Mouse (Mus musculus): ENCODE results near the gene Sdc3. TPM values are rescaled to one million over a fixed set of nuclear protein-coding genes. Genes with fewer than 3 reads are reported as not detected.
A peak's percentile ranks its signal among the peaks of the same experiment; 100 is the strongest.

Sdc3 gene
- polyA plus RNA-seq, 1 experiment from 2014 or later, result 20.5 TPM

DNA sequence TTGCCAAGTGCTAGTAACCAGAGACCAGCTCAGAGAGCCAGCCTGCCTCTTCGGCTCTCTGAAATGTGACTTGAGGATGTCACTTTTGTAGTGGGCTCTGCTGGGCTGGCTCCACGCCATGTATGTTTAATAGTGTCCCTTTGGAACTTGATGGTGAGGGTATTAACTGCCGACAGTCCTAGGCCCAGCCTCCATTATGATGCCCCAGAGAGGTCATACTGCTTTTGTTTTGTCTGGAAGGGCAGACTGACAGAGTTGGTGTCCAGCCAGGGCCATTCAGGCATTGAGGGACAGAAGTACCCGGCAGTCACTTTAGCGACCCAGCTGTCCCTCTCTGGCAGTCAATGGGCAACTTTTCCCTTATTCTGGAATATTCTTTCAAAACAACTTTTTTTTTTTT lies 17.4 kb downstream of the Sdc3 start:
- no peaks in the 10 kb centered on the region for H3K9me3 ChIP-seq
- no peak overlapping the region for H3K4me3 ChIP-seq
- H3K27me3 ChIP-seq, result no peaks in the 10 kb centered on the region
- H3K27ac ChIP-seq, result no peak overlapping the region
- no peak overlapping the region for H3K9ac ChIP-seq
- H3K36me3 ChIP-seq, result no peaks in the 10 kb centered on the region
- WGBS, result 47% methylated on average over 5 of the region's 5 CpGs
- ATAC-seq (ENCODE audit: borderline replicate concordance, extremely low read depth, low FRiP score, low TSS enrichment), result no peak
- no peak overlapping the region for H3K4me2 ChIP-seq
- peaks cover 11% of the 10 kb centered on the region for H3K4me1 ChIP-seq

DNA sequence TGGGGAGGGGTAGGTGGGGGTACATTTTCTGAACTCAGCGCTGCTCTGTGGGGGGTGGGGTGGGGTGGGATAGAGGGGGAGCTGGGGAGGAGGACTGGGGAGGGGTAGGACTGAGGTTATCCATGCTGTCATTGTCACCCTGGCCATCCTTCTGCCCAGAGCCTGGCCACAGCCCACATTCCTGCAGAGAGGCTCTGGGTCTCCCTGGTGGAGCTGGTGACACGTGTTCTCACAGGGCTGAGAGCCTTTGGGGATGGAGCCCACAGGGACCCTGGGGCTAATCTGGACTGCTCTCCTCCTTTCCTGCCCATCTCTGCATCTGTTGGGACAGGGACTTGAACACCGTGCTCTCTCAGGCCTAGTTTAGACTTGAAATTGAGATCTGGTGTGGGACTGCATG lies 18.5 kb downstream of the Sdc3 start:
- ATAC-seq (ENCODE audit: borderline replicate concordance, extremely low read depth, low FRiP score, low TSS enrichment), result no peak
- Histone ChIP-seq H3K27ac (no peak overlapping the region), H3K4me3 (no peak overlapping the region), H3K4me1 (0 out of 2 replicates have a peak, but pooled peaks cover 4% of the 10 kb centered on the region), H3K9ac (no peak overlapping the region), H3K4me2 (no peak overlapping the region), H3K9me3 (no peaks in the 10 kb centered on the region), H3K36me3 (no peaks in the 10 kb centered on the region), H3K27me3 (no peaks in the 10 kb centered on the region)
- WGBS, result 62% methylated on average over 3 of the region's 3 CpGs

DNA sequence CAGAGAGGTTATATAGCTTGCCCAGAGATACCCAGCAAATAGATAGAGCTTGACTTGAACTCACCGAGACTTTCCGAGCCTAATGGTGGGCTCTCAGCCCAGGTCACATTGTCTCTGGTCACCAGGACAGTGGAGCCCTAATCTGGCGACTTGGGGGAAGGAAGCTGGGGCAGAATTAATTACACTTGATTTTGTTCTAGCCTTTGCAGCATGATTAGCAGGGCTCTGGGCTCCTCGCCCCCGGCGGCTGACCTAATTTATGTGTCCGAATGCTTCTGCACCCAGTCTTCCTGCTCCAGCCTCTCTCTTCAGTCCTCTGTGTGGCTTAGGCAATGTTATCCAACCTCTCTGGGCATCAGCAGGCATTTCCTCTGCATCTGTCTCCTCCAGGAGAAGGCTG lies 19.0 kb downstream of the Sdc3 start:
- Histone ChIP-seq H3K9me3 (no peaks in the 10 kb centered on the region), H3K4me2 (no peak overlapping the region), H3K4me1 (0 out of 2 replicates have a peak, but pooled peaks cover 4% of the 10 kb centered on the region), H3K9ac (no peak overlapping the region), H3K36me3 (no peaks in the 10 kb centered on the region), H3K4me3 (no peak overlapping the region), H3K27ac (no peak overlapping the region), H3K27me3 (no peaks in the 10 kb centered on the region)
- 69% methylated on average over 7 of the region's 7 CpGs for WGBS
- ATAC-seq (ENCODE audit: borderline replicate concordance, extremely low read depth, low FRiP score, low TSS enrichment), result no peak

DNA sequence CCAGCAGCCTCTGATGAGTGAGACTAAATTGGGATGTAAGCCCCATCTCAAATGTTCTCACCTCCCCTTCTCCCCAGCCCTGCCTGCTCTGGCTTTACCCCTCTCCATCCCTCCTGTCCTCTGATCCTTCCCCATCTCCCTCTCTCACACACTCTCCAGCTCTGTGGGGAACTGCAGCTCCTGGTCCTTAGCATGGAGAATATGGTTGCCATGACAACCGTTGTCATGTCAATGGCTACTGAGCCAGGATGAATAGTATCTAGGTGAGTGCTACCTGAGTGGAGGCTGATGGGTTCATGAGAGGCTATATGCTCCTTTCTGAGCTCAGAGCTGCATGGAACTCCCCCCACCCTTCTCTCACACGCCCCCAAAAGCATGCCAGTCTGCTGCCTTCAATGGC lies 21.6 kb downstream of the Sdc3 start:
- H3K9ac ChIP-seq, result no peak overlapping the region
- H3K4me2 ChIP-seq, result no peak overlapping the region
- no peaks in the 10 kb centered on the region for H3K9me3 ChIP-seq
- 0 out of 2 replicates have a peak, but pooled peaks cover 4% of the 10 kb centered on the region for H3K4me1 ChIP-seq
- H3K27ac ChIP-seq, result no peak overlapping the region
- no peak for ATAC-seq (ENCODE audit: borderline replicate concordance, extremely low read depth, low FRiP score, low TSS enrichment)
- no peak overlapping the region for H3K4me3 ChIP-seq
- H3K36me3 ChIP-seq, result no peaks in the 10 kb centered on the region
- no peaks in the 10 kb centered on the region for H3K27me3 ChIP-seq
- 66% methylated on average over 2 of the region's 2 CpGs for WGBS

DNA sequence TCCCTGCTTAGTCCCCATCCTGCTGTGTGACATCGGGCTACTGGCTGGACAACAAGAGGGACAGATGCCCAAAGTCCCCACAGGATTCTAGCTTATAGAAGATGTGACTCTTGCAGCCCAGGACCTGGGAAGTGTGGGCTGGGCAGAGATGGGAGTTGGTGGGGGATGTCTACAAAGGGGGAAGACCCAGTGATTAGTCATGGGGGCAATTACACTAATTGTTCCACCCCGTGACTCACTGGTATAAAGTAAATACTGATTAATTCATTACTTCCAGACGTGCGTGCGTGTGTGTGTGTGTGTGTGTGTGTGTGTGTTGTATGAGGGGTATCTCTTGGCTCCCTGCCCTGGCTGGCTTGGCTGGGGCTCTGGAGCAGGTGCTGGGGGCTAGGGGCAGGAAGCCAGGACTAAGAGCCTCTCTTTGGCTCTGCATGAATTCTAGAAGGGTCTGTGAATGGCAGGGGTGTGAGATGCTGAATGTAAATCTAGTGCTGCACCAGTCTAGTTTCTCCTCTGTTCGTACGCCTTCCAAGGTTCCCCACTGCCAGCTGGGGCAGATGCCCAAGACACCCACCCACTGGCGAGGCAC lies 22.5 kb downstream of the Sdc3 start:
- H3K27me3 ChIP-seq, result no peaks in the 10 kb centered on the region
- H3K4me1 ChIP-seq, result 0 out of 2 replicates have a peak, but pooled peaks cover under 1% of the 10 kb centered on the region
- H3K9me3 ChIP-seq, result no peaks in the 10 kb centered on the region
- no peak overlapping the region for H3K4me3 ChIP-seq
- no peak overlapping the region for H3K27ac ChIP-seq
- H3K4me2 ChIP-seq, result no peak overlapping the region
- no peak for ATAC-seq (ENCODE audit: borderline replicate concordance, extremely low read depth, low FRiP score, low TSS enrichment)
- H3K36me3 ChIP-seq, result no peaks in the 10 kb centered on the region
- no peak overlapping the region for H3K9ac ChIP-seq
- 61% methylated on average over 8 of the region's 8 CpGs for WGBS

DNA sequence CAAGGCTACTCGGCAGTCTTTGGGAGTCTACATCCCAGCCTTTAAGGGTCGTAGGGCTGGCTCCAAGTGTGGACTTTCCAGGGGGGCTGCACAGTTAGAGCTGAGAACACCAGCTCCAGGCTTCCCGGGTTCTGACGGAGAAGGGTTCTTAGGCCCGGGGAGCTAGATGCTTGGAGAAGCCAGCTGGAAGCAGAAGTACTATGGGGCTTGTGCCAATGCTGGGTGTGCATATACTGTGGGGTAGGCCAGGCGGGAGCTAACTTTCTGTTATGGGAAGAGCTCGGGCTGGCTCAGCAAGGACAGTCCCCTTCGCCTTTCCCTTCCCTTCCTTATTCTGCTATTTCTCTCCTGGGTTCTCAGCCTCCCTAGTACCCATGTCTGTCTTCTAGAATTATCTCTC lies 23.5 kb downstream of the Sdc3 start:
- no peak overlapping the region for H3K27ac ChIP-seq
- H3K4me3 ChIP-seq, result no peak overlapping the region
- H3K4me1 ChIP-seq, result no peaks in the 10 kb centered on the region
- ATAC-seq (ENCODE audit: borderline replicate concordance, extremely low read depth, low FRiP score, low TSS enrichment), result no peak
- no peaks in the 10 kb centered on the region for H3K36me3 ChIP-seq
- H3K27me3 ChIP-seq, result no peaks in the 10 kb centered on the region
- no peak overlapping the region for H3K4me2 ChIP-seq
- H3K9me3 ChIP-seq, result no peaks in the 10 kb centered on the region
- no peak overlapping the region for H3K9ac ChIP-seq
- 70% methylated on average over 8 of the region's 8 CpGs for WGBS

DNA sequence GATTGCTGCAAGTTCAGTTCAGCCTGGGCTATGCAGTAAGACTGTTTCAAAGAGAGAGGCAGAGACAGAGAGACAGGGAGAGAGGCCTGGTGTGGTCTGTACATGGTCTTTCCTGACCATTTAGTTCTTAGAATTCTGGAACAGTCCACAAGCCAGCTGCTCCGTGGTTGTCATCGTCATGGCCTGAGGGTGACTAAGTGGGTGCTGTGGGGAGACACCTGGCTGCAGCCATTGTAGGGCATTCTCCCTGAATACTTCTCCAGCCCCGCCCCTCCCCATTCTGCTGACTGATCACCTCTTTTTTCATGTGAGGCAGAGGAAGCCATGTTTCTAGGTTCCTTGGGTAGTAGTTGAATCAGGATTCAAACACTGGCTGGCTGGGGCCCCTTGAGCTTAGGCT lies 27.5 kb downstream of the Sdc3 start:
- H3K9ac ChIP-seq, result no peak overlapping the region

DNA sequence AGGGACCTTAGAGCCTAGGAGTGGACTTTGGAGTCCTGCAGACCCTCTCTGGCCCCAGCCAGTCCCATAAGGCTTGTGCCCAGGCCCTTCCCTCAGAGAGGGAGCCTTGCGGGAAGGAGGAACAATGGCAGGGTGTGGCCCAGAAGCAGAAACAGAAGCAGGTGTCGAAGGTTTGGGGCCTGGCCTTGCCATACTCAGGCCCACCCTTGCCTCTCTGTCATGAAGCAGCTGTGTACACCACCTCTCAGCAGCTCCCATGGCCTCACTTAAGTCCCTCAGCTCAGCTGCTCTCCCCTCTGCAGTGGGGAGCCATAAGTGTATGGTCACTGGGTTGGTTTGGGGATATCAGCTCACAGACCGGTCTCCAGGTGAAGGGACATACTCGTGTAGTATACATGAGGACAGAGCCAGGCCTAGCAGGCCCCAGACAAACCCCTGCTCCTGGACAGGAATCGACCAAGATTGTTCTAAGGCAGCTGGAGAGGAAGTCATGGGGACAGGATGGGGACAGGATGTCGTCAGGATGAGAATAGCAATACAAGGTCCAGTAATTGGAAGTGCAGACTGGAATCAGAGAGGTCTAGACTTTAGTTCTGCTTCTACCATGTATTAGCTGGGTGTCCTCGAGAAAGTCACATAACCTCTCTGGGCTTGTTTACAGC lies 28.4 kb downstream of the Sdc3 start:
- no peaks in the 10 kb centered on the region for H3K27me3 ChIP-seq
- no peak overlapping the region for H3K4me3 ChIP-seq
- H3K9ac ChIP-seq, result no peak overlapping the region
- no peaks in the 10 kb centered on the region for H3K36me3 ChIP-seq
- peak overlapping the region; percentile 39 for H3K27ac ChIP-seq
- H3K4me1 ChIP-seq, result no peaks in the 10 kb centered on the region
- no peak overlapping the region for H3K4me2 ChIP-seq
- 71% methylated on average over 7 of the region's 7 CpGs for WGBS
- ATAC-seq (ENCODE audit: borderline replicate concordance, extremely low read depth, low FRiP score, low TSS enrichment), result no peak
- H3K9me3 ChIP-seq, result no peaks in the 10 kb centered on the region

More for the DNA sequence above, 27.5 kb downstream of the Sdc3 start:
- Histone ChIP-seq H3K27me3 (no peaks in the 10 kb centered on the region), H3K4me3 (no peak overlapping the region), H3K9me3 (no peaks in the 10 kb centered on the region), H3K4me2 (no peak overlapping the region), H3K27ac (no peak overlapping the region), H3K4me1 (no peaks in the 10 kb centered on the region), H3K36me3 (no peaks in the 10 kb centered on the region)
- WGBS, result 79% methylated on average over 3 of the region's 3 CpGs
- no peak for ATAC-seq (ENCODE audit: borderline replicate concordance, extremely low read depth, low FRiP score, low TSS enrichment)

DNA sequence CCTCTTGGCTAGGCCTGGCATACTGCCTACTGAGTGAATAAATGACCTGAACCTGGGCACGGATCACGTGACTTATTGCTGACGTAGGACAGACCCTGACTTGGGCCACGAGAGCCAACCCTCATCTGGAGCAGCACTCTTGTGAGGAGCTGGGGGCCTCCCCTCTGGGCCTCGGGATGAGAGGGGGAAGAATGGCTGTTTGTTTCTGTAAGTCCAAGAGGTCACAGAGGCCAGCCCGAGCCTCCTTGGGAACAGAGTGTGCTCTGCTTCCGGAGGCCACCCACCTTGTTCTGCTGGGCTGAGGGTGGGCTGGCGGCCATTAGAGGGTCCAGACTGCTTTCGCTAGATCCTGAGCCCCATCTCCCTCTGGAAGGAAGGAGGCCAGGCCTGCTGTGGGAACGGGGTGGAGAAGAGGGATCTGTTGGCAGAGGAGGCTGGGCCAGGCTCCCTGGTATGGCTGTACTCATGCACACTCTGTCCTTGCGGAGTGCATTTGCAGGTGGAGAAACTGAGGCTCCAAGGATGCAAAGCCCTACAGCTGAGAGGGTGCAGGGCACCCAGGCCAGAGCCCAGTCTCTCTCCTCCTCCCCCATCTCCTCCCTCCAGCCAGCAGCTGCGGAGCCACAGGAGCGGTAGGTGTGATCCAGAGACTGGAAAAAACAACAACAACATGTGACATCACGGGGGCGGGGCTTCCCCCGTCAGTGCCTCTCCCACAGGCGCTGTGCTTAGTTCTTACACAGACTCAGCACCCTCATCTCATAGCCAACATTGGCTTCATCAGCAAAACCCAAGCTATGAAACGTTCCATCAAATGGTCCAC lies 36.7 kb downstream of the Sdc3 start:
- Histone ChIP-seq H3K27ac (no peak overlapping the region), H3K4me3 (no peak overlapping the region), H3K4me2 (peak overlapping the region; percentile 20; the same call in 1 of the 2 replicates), H3K36me3 (no peaks in the 10 kb centered on the region), H3K4me1 (peaks cover 8% of the 10 kb centered on the region), H3K27me3 (no peaks in the 10 kb centered on the region), H3K9ac (no peak overlapping the region), H3K9me3 (no peaks in the 10 kb centered on the region)
- WGBS, result 12% methylated on average over 18 of the region's 18 CpGs
- peak; percentile 36; the same call in 1 of the 2 replicates for ATAC-seq (ENCODE audit: borderline replicate concordance, extremely low read depth, low FRiP score, low TSS enrichment)

DNA sequence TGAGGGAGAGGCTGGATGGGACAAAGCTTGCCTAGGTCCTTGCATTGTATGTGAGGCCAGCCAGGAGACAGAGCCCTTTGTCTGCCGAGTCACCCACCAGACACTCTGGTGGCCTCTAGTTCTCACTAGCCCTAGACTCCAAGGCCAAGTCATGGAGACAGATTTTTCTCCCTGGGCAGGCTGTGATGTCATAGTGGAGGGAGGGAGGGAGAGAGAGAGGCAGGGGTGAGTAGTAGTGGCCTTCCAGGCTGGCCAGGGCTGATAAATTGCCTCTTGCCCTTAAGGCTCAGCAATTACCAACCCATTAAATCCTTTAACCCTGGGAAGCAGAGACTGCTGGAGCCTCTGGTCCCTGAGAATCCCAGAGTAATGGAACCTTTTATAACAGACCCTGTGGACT lies 41.8 kb downstream of the Sdc3 start:
- WGBS, result 27% methylated on average over 1 of the region's 1 CpGs
- no peaks in the 10 kb centered on the region for H3K27me3 ChIP-seq
- H3K9ac ChIP-seq, result no peak overlapping the region
- H3K4me1 ChIP-seq, result peaks cover 37% of the 10 kb centered on the region
- no peak for ATAC-seq (ENCODE audit: borderline replicate concordance, extremely low read depth, low FRiP score, low TSS enrichment)
- H3K9me3 ChIP-seq, result no peaks in the 10 kb centered on the region
- H3K27ac ChIP-seq, result no peak overlapping the region
- H3K4me2 ChIP-seq, result no peak overlapping the region
- no peaks in the 10 kb centered on the region for H3K36me3 ChIP-seq
- H3K4me3 ChIP-seq, result no peak overlapping the region

DNA sequence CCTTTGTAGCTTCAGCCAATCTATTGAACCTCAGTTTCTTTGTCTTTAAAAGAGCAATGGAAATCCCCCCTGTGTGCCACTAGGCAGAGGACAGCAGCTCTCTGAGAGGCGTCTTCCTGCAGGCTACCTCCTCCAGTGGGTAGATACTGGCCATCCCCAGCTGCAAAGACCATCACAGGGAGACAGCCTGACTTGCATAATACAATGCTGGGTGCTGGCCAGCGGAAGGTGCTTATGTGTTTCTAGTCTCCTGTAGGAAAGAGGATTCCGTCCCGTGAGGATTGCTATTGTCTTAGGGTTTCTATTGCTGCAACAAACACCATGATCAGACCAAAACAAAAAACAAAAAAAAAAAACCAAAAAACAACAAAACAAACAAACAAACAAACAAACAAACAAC lies 43.2 kb downstream of the Sdc3 start:
- Histone ChIP-seq H3K4me3 (no peak overlapping the region), H3K27me3 (no peaks in the 10 kb centered on the region), H3K27ac (no peak overlapping the region), H3K9ac (no peak overlapping the region), H3K9me3 (no peaks in the 10 kb centered on the region), H3K36me3 (no peaks in the 10 kb centered on the region), H3K4me2 (no peak overlapping the region), H3K4me1 (peaks cover 37% of the 10 kb centered on the region)
- 80% methylated on average over 4 of the region's 4 CpGs for WGBS
- ATAC-seq (ENCODE audit: borderline replicate concordance, extremely low read depth, low FRiP score, low TSS enrichment), result no peak

Measured in lung, embryonic 15.5 days (tissue).